Mouse (Mus musculus): ENCODE data around the gene Abcc1. TPM values are rescaled to one million over a fixed set of nuclear protein-coding genes. Genes with fewer than 3 reads are reported as not detected.
A peak's percentile ranks its signal among the peaks of the same experiment; 100 is the strongest.

Abcc1 gene
- polyA plus RNA-seq, 1 experiment from 2014 or later, result 11.2 TPM

DNA sequence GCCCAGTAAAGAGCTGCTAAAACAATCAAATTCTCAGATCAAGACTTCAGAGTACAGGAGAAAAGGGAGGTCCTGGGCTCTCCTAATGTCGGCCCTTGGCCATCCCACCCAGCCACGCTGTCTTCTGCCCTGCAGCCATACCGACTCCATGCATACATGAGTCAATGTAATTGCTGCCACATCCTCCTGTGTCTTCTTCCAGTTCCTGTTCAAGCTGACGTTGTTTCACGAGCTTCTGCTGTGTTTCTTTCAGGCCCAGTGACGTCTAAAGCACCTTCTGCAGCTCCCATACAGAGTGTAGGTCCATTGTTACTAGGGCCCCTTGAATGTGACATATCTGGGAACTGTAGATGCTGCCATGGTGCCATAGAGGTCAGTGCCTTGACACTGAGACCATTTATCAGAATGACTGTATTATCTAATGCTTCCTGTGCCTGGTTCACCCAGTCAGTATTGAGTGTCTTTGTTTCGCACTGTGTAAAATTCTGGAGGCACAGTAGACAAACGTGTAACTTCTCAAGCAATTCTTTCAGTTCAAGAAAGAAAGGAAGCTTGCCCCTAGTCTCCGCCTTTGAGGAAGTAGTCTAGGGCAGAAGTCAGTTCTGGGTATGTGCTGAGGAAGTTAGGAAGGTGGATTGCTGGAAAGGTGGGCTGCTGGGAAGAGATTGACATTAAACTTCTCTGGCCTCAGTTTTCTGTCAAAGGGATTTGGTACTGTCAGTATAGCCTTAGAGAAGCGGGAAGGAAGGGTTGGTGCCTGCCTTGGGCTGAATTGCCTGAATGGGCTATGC is 116.3 kb downstream of the Abcc1 start:
- H3K9ac ChIP-seq (replicated peaks), result no peak overlapping the region
- no peaks in the 10 kb centered on the region for H3K9me3 ChIP-seq
- no peak overlapping the region for H3K4me3 ChIP-seq
- 85% methylated on average over 10 of the region's 10 CpGs for WGBS
- ATAC-seq (replicated peaks), result no peak
- H3K4me2 ChIP-seq (replicated peaks), result no peak overlapping the region
- peaks cover 5% of the 10 kb centered on the region; the same call in 1 of the 2 replicates for H3K36me3 ChIP-seq
- H3K27me3 ChIP-seq, result no peaks in the 10 kb centered on the region
- H3K4me1 ChIP-seq, result no peaks in the 10 kb centered on the region
- no peak overlapping the region for H3K27ac ChIP-seq (replicated peaks)

- WGBS, result 92% methylated on average over 2 of the region's 2 CpGs
- H3K4me3 ChIP-seq, result no peak overlapping the region
- no peak overlapping the region for H3K27ac ChIP-seq (replicated peaks)
- no peak overlapping the region for H3K4me2 ChIP-seq (replicated peaks)
- no peaks in the 10 kb centered on the region for H3K4me1 ChIP-seq
- H3K27me3 ChIP-seq, result no peaks in the 10 kb centered on the region
- H3K9ac ChIP-seq (replicated peaks), result no peak overlapping the region
- H3K9me3 ChIP-seq, result no peaks in the 10 kb centered on the region
- H3K36me3 ChIP-seq, result no peaks in the 10 kb centered on the region
- ATAC-seq (replicated peaks), result no peak
These were observed 118.3 kb downstream of the Abcc1 start for GRCm38 (mm10) chr16:14479641-14480040.

DNA sequence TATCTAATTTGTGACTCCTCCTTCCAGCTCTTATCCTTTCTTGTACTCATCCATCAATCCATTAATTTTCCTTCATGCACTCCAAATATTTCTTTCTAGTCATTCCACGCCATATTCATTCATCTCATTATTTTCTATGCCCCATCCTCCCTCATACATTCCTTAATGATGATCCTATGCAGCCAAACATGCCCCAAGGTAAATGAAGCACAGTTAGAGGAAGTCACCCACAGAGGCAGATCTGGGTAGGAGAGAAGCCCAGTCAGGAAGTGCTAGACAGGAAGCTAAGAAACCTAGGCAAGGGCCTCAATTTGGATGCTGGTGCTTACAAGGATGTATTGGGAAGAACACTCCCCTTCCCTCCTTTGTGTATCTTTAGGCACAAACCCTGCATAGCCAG is 121.9 kb downstream of the Abcc1 start:
- no peak overlapping the region for H3K4me3 ChIP-seq
- 77% methylated on average over 1 of the region's 1 CpGs for WGBS
- no peaks in the 10 kb centered on the region for H3K27me3 ChIP-seq
- no peaks in the 10 kb centered on the region for H3K4me1 ChIP-seq
- H3K27ac ChIP-seq (replicated peaks), result no peak overlapping the region
- H3K9ac ChIP-seq (replicated peaks), result no peak overlapping the region
- H3K36me3 ChIP-seq, result no peaks in the 10 kb centered on the region
- H3K9me3 ChIP-seq, result no peaks in the 10 kb centered on the region
- no peak overlapping the region for H3K4me2 ChIP-seq (replicated peaks)
- ATAC-seq (replicated peaks), result no peak

GRCm38 (mm10) chr16:14493491-14494114 is 132.2 kb downstream of the Abcc1 start:
- H3K4me2 ChIP-seq (replicated peaks), result no peak overlapping the region
- H3K9me3 ChIP-seq, result 0 out of 2 replicates have a peak, but pooled peaks cover under 1% of the 10 kb centered on the region
- no peak overlapping the region for H3K27ac ChIP-seq (replicated peaks)
- no peak for ATAC-seq (replicated peaks)
- no peak overlapping the region for H3K9ac ChIP-seq (replicated peaks)
- H3K27me3 ChIP-seq, result no peaks in the 10 kb centered on the region
- H3K36me3 ChIP-seq, result no peaks in the 10 kb centered on the region
- 94% methylated on average over 2 of the region's 2 CpGs for WGBS
- H3K4me3 ChIP-seq, result no peak overlapping the region
- H3K4me1 ChIP-seq, result no peaks in the 10 kb centered on the region

DNA sequence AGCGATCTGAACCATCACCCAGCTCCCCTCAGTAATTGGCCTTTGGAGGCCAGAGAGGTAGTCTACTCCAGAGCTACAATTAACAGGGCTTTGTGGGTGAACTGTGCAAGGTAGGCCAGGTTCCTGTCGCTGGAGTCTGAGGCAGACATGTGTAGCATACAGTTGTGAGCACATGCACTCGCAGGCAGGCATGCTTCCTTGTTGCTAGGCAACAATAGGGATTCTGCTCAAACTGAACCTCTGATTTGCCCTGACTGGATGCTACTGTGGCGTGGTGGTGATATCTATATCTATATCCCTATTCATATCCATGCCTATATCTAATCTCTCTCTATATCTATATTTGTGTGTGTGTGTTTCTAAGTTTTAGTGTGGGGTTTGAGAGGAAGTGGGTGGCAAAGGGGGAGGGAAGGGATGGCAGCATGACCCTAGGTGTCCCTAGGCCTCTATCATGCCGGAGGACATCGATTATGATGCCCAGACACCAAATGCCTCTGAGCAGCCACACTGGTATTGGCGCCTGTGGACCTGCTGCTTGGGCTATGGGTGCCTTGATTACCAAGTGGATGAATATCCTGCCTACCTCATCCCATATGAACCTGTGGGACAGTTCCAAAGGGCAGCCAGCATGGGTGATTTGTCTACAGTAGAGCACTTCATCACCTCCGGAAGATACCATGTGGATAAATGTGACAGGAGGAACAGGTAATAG is 140.4 kb downstream of the Abcc1 start:
- H3K27me3 ChIP-seq, result no peaks in the 10 kb centered on the region
- H3K4me2 ChIP-seq (replicated peaks), result no peak overlapping the region
- H3K27ac ChIP-seq (replicated peaks), result no peak overlapping the region
- H3K9ac ChIP-seq (replicated peaks), result no peak overlapping the region
- 0 out of 2 replicates have a peak, but pooled peaks have one; percentile 32 for ATAC-seq (replicated peaks)
- H3K4me3 ChIP-seq, result no peak overlapping the region
- 0 out of 2 replicates have a peak, but pooled peaks cover 6% of the 10 kb centered on the region for H3K9me3 ChIP-seq
- no peaks in the 10 kb centered on the region for H3K4me1 ChIP-seq
- no peaks in the 10 kb centered on the region for H3K36me3 ChIP-seq
- 86% methylated on average over 8 of the region's 8 CpGs for whole genome bisulfite sequencing

GRCm38 (mm10) chr16:14506461-14506860 is 145.1 kb downstream of the Abcc1 start:
- no peak overlapping the region for H3K4me2 ChIP-seq (replicated peaks)
- no peaks in the 10 kb centered on the region for H3K36me3 ChIP-seq
- H3K4me1 ChIP-seq, result no peaks in the 10 kb centered on the region
- H3K9ac ChIP-seq (replicated peaks), result no peak overlapping the region
- no peaks in the 10 kb centered on the region for H3K9me3 ChIP-seq
- 71% methylated on average over 2 of the region's 2 CpGs for WGBS
- H3K27ac ChIP-seq (replicated peaks), result no peak overlapping the region
- H3K27me3 ChIP-seq, result no peaks in the 10 kb centered on the region
- H3K4me3 ChIP-seq, result no peak overlapping the region
- ATAC-seq (replicated peaks), result no peak

Other genes with a start within 250 kb of the Abcc1 start
- gene Nde1, start 198.3 kb upstream of the Abcc1 start, polyA plus RNA-seq (2015; fragmentation: Nextera tagmentation; extraction: Ambion mirVana), result 60.7 and 69.1 TPM in 2 replicates
- 17.0 and 18.9 TPM in 2 replicates for gene Marf1, start 198.2 kb upstream of the Abcc1 start, polyA plus RNA-seq (2015; fragmentation: Nextera tagmentation; extraction: Ambion mirVana)
- gene Myh11, start 70.2 kb upstream of the Abcc1 start, polyA plus RNA-seq (2015; fragmentation: Nextera tagmentation; extraction: Ambion mirVana), result 0.25 and 0.28 TPM in 2 replicates
- 202 and 206 TPM in 2 replicates for gene Fopnl, start 44.2 kb upstream of the Abcc1 start, polyA plus RNA-seq (2015; fragmentation: Nextera tagmentation; extraction: Ambion mirVana)
- not detected in 2 replicates for gene A630010A05Rik, start 200.8 kb downstream of the Abcc1 start, polyA plus RNA-seq (2015; fragmentation: Nextera tagmentation; extraction: Ambion mirVana)